Mouse (Mus musculus) skeletal muscle tissue, adult 2 months (tissue): ENCODE data around the gene Olfr67.
A peak's percentile ranks its signal among the peaks of the same experiment; 100 is the strongest.
"Not testable (repeated sequence)": the region's sequence is repeated elsewhere in the genome, so short reads cannot be mapped to it uniquely, and the experiment has no call there.

Experiments used
- DNase-seq: peaks from one replicate; pipeline ENCODE4 v3.0.0-alpha.2; 2012; ENCODE audit warnings: low read depth, low spot score

Olfr67 gene

GRCm38 (mm10) chr7:103791721-103792120 is at the start of gene Olfr67:
Gene Olfr67, minus strand, starts transcription at chr7:103791821.
- no peak for DNase-seq

DNA sequence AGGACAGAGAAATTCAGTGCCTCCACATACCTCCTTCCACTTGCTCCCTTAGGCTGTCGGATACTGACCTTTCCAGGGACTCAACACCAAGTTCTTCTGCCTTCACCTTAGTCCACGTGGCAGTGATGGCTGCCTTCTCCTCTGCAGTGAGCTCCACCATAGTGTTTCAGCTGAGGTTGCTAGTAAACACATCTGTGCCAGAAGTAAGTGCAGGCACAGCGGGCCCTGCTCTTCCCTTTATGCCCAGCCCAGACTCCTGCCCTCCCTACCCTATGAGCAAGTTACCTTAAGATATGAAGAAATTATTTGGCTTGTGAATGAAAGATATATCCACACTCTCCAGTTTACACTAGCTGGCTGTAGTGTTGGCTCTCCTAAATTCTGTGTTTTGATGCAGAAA is 48.6 kb upstream of the Olfr67 start, which contains the start of gene Hbb-bh2:
TSS of gene Hbb-bh2 (minus strand) at position 253 of the 400 bp plus-strand sequence.
- no peak for DNase-seq

DNA sequence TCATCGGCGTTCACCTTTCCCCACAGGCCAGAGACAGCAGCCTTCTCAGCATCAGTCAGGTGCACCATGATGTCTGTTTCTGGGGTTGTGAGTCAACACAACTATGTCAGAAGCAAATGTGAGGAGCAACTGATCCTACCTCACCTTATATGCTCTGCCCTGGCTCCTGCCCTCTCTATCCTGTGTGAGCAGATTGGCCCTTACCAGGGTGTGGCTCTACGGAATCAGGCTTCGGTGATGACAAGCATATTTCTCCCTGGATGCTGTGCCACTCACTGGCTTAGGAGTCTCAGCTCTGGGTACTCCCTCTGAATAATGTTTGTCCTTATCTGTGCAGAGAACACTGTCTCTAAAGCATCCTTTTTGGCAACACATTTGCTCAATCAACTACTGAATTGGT is 36.2 kb upstream of the Olfr67 start, which contains the start of gene Hbb-bs:
TSS of gene Hbb-bs (minus strand) at position 289 of the 400 bp plus-strand sequence.
- peak; percentile 39 for DNase-seq

- not testable (repeated sequence) for DNase-seq
These were observed 35.5 kb upstream of the Olfr67 start for GRCm38 (mm10) chr7:103827139-103827538.

DNA sequence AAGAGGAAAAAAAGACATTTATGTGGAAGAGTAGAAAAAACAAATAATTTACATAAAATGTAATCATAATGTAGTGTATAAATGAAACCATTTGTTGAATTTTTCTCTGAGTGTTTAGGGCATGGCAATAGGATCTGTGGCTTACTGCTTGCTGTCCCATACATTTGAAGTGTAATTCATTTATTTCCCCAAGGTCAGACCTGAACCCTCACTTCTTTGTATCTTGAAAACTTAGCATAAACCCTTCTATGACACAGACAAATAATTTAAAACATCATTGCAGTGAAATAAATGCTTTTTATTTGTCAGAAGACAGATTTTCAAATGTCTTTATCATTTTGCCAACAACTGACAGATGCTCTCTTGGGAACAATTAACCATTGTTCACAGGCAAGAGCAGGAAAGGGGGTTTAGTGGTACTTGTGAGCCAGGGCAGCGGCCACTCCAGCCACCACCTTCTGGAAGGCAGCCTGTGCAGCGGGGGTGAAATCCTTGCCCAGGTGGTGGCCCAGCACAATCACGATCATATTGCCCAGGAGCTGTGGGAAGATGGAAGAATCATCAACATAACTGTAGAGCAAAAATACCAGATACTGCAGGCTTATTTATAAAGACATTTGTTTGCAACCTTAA is 34.8 kb upstream of the Olfr67 start:
- no peak for DNase-seq

DNA sequence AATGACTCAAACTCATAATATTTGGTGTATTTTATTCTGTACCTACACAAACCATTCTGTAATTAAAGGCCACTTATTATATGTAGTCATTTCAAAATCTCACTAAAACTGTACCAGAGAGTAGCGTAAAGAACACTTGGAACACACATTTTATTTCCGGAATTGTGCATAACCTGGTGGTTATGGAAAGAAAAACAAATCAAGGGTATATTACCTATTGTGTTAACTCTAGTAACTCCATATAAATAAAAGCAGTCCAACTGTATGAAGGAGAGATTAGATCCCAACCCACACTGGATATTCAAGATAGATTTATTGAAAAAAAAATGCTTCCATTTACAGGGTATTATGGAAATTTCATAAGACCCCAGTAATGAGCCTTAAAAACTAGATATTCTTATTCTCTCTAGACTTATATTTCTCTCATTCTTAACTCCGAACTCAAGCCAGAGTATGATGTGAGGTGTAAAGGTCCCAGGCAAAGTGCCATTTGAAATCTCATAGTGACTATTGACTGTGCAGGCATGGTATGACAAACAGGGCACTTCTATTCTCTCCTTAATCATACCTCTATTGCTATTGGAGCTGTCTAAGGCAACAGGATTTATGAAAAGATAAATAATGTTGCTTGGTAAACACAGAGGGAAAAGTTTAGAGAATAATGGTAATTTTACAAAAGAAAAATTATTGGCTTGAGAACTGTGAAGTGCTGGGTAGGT is 34.1 kb upstream of the Olfr67 start:
- no peak for DNase-seq

GRCm38 (mm10) chr7:103824597-103824996 is 33.0 kb upstream of the Olfr67 start:
- DNase-seq, result no peak

DNA sequence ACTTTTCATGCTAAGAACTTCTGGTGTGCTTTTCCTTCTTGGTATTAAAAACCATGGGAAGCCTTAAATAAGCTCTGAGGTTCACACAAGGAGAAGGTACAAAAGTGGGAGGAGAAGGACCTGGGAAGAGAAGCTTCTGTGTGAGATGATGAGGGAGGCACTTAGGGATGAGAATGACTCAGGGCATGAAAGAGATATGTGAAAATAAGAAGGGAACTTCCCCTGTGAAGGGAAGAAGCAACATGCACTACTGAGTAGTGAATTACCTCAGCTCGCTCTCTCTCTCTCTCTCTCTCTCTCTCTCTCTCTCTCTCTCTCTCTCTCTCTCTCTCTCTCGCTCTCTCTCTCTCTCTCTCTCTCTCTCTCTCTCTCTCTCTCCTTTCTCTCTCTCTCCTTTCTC is 23.5 kb upstream of the Olfr67 start:
- DNase-seq, result not testable (repeated sequence)

DNA sequence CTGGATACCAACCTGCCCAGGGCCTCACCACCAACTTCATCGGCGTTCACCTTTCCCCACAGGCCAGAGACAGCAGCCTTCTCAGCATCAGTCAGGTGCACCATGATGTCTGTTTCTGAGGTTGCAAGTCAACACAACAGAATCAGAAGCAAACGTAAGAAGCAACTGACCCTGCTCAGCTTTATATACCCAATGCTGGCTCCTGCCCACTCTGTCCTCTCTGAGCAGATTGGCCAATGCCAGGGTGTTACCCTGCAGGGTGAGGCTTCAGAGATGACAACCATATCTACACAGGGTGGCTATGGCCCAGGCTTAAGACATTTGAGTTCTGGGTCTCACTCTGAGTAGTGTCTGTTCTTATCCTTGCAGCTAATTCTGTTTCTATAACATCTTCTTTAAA is 22.1 kb upstream of the Olfr67 start, which contains the start of gene Hbb-bt:
TSS of gene Hbb-bt (minus strand) at position 231 of the 400 bp plus-strand sequence.
- peak; percentile 27 for DNase-seq

DNA sequence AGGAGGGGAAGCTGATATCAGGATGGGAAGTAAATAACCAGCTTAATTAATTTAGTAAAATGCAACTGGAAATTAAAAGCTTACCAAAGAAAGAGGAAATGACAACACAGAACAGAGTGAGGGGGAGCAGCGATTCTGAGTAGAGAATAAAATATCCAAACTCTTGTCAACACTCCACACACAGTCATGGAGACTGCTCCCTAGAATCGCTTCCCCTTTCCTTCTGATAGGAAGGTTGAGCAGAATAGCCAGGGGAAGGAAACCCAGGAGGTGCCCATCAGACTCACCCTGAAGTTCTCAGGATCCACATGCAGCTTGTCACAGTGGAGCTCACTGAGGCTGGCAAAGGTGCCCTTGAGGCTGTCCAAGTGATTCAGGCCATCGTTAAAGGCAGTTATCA is 21.5 kb upstream of the Olfr67 start:
- DNase-seq, result not testable (repeated sequence)

DNA sequence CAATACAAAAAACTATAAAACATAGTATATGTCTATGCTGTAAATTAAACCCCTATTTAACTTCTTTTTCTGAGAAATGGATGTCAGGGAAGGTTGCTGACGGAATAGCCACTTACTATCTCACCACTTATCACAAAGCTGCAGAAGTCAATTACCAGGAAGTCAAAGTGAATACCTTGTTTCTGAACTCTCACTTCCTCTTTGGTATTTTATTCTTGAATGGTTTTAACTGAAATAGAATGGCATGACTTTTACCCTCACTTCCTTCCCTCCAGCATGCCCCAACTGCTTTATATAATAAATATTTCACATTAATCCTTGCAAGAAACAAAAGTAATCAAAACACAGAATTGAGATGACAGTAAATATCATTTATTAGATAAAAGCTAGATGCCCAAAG is 20.6 kb upstream of the Olfr67 start:
- no peak for DNase-seq

- DNase-seq, result no peak
These were observed 19.7 kb upstream of the Olfr67 start for GRCm38 (mm10) chr7:103811223-103811845.

GRCm38 (mm10) chr7:103810746-103811145 is 19.1 kb upstream of the Olfr67 start:
- no peak for DNase-seq

DNA sequence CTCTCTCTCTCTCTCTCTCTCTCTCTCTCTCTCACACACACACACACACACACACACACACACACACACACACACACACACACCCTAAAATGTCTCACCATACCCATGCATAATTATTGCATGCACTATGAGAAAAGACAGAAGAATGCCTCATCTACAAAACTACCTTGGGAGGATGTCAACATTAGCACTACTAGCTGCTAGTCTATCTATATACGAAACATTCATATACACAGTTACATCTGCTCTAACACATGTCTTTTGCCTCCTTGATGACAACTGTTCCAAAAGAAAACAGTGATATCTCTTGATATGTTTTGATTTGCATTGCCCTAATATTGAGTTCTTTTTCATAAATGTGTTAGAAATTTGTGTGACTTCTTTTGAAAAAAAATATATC is 18.7 kb upstream of the Olfr67 start:
- DNase-seq, result no peak

GRCm38 (mm10) chr7:103809801-103810155 is 18.2 kb upstream of the Olfr67 start:
- no peak for DNase-seq

DNA sequence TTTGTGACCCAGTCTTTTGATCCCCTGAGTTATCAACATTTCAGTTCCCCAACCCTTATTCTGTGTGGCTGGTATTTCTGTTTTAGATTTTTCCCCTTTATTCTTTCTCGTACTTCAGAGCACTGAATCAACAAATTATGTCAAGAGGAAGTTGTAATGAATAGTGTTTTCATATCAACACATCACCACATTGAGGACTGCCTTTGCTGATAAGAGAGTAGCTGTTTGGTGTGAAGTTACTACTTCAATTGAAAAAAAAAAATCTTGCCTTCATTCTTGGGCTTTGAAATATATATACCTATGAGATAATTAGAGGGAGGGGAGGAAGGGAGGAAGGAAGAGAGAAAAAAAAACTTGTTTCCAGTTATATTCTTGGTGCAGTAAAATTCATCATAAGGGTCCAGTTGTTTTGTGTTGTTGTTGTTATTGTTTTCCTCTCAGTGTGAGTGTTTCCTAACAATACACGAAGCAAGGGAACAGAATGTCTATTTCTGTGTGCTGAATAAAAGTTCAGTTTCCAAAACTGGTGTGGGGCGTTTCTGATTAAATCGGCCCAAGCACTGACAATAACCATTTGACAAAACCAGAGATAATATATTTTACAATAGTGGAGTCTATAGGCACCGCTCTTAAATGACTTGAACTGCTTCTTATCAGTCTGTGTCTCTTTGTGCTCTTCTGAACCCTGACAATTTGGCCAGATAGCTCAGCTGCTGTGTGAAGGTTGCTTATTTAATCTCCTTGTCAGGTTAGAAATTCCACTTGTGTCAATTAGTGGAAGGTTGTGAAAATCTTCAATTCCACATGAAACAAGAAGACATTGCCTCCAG is 17.6 kb upstream of the Olfr67 start:
- no peak for DNase-seq

- DNase-seq, result not testable (repeated sequence)
These were observed 16.5 kb upstream of the Olfr67 start for GRCm38 (mm10) chr7:103808120-103808519.

- no peak for DNase-seq
These were observed 15.2 kb upstream of the Olfr67 start for GRCm38 (mm10) chr7:103806856-103807255.

- DNase-seq, result no peak
These were observed 1.2 kb upstream of the Olfr67 start for GRCm38 (mm10) chr7:103792669-103793388.

DNA sequence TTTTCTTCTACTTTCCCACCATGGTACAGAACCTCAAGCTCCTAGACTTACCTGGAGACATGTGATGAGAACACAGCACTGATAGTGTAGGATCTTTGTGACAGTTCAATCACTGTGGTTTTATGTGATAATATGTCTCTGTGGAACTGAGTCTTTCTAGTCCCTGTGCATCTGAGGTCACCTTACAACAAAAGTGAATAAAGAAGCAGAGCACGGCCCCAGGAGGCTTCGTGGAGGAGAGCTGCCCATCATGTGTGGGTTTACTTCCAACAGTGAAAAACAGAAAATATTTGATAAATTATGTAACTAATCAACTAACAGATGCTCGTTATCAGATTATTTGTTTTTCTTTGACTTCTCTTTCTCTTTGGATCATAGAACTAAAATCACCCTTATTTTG is 12.0 kb downstream of the Olfr67 start, which contains the start of gene Olfr68:
TSS of gene Olfr68 (minus strand) at position 101 of the 400 bp plus-strand sequence.
- no peak for DNase-seq

DNA sequence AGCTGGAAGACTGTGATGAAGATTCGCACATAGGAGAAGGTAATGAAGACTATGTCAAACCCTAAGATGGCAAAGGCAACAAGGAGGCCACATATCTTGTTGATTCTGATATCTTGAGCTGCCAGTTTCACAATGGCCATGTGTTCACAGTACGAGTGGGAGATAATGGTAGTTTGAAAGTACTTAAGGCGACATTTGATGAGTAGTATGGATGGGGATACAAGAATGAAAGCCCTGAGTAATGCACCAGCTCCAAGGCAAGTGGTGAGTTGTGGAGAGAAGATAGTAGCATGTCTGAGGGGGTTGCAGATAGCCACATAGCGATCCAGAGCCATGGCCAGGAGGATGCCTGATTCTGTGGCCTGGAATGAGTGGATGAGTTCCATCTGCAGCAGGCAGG is 14.0 kb downstream of the Olfr67 start:
- DNase-seq, result not testable (repeated sequence)
